Mouse (Mus musculus): Measurements from ENCODE around the gene Kctd10.

DNA sequence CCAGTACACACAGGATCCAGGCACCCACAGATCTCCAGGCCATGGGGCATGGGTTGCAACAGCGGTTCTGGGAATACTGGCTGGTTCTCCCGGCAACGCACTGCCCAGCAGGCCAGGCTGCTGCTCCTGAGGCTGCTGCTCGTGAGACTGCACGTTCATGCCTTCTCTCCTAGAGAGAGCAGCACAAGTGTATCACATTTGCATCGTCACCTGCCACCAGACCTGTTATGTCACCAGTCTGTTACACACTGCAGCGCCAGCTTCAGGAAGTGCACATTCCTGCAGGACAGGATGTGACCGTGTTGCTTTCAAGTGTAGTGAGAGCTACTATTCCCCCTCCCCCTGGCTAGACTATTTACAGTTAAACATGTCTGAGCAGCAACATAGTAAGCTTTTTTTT, 36.5 kb upstream of the Kctd10 start:
- TF ChIP-seq CTCF (IDR thresholded peaks at IDR 0.05; ENCODE audit: low read depth), result no peak
- no peak for TF ChIP-seq EP300 (optimal IDR thresholded peaks at IDR 0.05)

All from stomach, postnatal 0 days (tissue).